Mouse (Mus musculus) lung, embryonic 14.5 days (tissue): ENCODE measurements around the gene Sh3bgrl2. TPM values are rescaled to one million over a fixed set of nuclear protein-coding genes. Genes with fewer than 3 reads are reported as not detected.

ENCODE experiments used
- ATAC-seq: fragments of 200-750 bp; cut with Nextera tagmentation; 2 replicates; pipeline ENCODE4 v1.8.0; 2017; ENCODE audit warnings: mild to moderate bottlenecking, moderate TSS enrichment, moderate library complexity; ENCODE audit not compliant: insufficient read depth
- DNase-seq: peaks from one replicate; pipeline ENCODE4 v3.0.0-alpha.2; 2015
- H3K27ac ChIP-seq: fragments of 300-500 bp; sonication (generic); 2 replicates; pipeline ENCODE4 v1.5.1; 2014; ENCODE audit warnings: low read depth, mild to moderate bottlenecking, moderate library complexity
- H3K27me3 ChIP-seq: fragments of 300-500 bp; sonication (generic); 2 replicates; pipeline ENCODE4 v1.6.1; 2014; ENCODE audit warnings: low read length, control low read depth; ENCODE audit not compliant: insufficient read depth
- H3K36me3 ChIP-seq: fragments of 300-500 bp; sonication (generic); 2 replicates; pipeline ENCODE4 v1.6.1; 2014; ENCODE audit warnings: control low read depth; ENCODE audit not compliant: insufficient read depth
- H3K4me1 ChIP-seq: fragments of 300-500 bp; sonication (generic); 2 replicates; pipeline ENCODE4 v1.6.1; 2014; ENCODE audit warnings: antibody characterized with exemption, control low read depth; ENCODE audit not compliant: insufficient read depth
- H3K4me2 ChIP-seq: fragments of 300-500 bp; sonication (generic); 2 replicates; pipeline ENCODE4 v1.6.1; 2014; ENCODE audit warnings: mild to moderate bottlenecking
- H3K4me3 ChIP-seq: fragments of 300-500 bp; sonication (generic); 2 replicates; pipeline ENCODE4 v1.5.1; 2014; ENCODE audit warnings: low read depth, low read length
- H3K9ac ChIP-seq: fragments of 300-500 bp; sonication (generic); 2 replicates; pipeline ENCODE4 v1.6.1; 2014
- H3K9me3 ChIP-seq: fragments of 300-500 bp; sonication (generic); 2 replicates; pipeline ENCODE4 v1.6.1; 2016; ENCODE audit warnings: low read depth, low read length, control low read depth
- CTCF ChIP-seq: IDR thresholded peaks from 2 replicates; pipeline ENCODE4 v1.5.1; 2016; ENCODE audit warnings: antibody characterized with exemption, low read depth
- WGBS: fragments of 180-500 bp; shearing (Covaris S2); extraction: QIAGEN DNeasy Blood & Tissue Kit; methylation state at CpG from one replicate; pipeline ENCODE4 v1.1.7; 2014; 5-methylcytosine and 5-hydroxymethylcytosine counted together
- polyA plus RNA-seq: library from polyadenylated mRNA; unstranded; fragments of >200 nt; fragmentation: Nextera tagmentation; extraction: Ambion mirVana; gene quantifications from 2 replicates; pipeline ENCODE4 v1.2.1, GENCODE M21; 2014

Gene Sh3bgrl2
- polyA plus RNA-seq, 1 experiment from 2014 or later, result 59.4 TPM

DNA sequence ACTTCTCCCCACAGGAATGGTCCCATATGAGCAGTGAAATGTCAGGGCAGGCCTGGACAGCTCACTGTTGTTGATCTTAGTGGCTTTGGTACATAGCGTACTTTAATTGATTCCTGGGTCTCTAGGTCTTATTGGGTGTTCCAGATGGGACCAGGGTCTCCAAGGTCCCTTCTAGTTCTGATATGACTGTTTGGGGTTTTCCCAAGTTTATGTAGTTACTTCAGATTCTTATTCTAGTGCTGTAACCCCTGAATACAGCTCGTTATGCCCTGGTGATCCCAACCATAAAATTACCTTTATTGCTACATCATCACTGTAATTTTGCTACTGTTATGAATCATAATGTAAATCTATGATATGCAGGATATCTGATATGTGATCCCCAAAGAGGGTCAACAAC, 98.1 kb downstream of the Sh3bgrl2 start:
- H3K36me3 ChIP-seq, result no peaks in the 10 kb centered on the region
- H3K9me3 ChIP-seq, result no peaks in the 10 kb centered on the region
- peaks cover 12% of the 10 kb centered on the region; the same call in 1 of the 2 replicates for H3K4me1 ChIP-seq
- H3K9ac ChIP-seq, result no peak overlapping the region
- 84% methylated on average over 2 of the region's 2 CpGs for WGBS
- DNase-seq (no peak), ATAC-seq (no peak)
- H3K4me3 ChIP-seq, result no peak overlapping the region
- no peaks in the 10 kb centered on the region for H3K27me3 ChIP-seq
- no peak overlapping the region for H3K27ac ChIP-seq
- H3K4me2 ChIP-seq, result no peak overlapping the region
- TF ChIP-seq CTCF, result no peak

DNA sequence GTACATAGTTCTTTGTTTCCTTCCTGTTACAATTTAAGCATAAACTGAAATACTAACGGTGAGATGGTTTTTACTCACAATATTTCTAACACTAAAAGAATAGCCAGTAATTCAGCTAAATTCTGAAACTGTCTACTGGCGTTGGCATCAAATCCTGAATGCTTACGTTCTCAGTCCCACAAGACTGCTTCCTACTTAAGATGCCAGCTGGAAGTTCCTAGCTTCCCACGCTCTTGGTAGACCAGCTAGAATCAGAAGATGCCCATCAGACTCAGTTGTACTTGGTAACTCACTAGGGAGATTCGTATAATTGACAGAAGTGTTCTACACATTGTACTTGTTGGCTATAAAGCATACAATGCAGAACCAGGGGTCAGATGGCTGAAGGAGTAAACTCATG, 98.6 kb downstream of the Sh3bgrl2 start:
- TF ChIP-seq CTCF, result no peak
- whole genome bisulfite sequencing, result 89% methylated on average over 5 of the region's 5 CpGs
- Histone ChIP-seq H3K36me3 (no peaks in the 10 kb centered on the region), H3K4me2 (no peak overlapping the region), H3K27ac (no peak overlapping the region), H3K4me3 (no peak overlapping the region), H3K9me3 (no peaks in the 10 kb centered on the region), H3K4me1 (peaks cover 12% of the 10 kb centered on the region; the same call in 1 of the 2 replicates), H3K27me3 (no peaks in the 10 kb centered on the region), H3K9ac (no peak overlapping the region)
- ATAC-seq (no peak), DNase-seq (no peak)

DNA sequence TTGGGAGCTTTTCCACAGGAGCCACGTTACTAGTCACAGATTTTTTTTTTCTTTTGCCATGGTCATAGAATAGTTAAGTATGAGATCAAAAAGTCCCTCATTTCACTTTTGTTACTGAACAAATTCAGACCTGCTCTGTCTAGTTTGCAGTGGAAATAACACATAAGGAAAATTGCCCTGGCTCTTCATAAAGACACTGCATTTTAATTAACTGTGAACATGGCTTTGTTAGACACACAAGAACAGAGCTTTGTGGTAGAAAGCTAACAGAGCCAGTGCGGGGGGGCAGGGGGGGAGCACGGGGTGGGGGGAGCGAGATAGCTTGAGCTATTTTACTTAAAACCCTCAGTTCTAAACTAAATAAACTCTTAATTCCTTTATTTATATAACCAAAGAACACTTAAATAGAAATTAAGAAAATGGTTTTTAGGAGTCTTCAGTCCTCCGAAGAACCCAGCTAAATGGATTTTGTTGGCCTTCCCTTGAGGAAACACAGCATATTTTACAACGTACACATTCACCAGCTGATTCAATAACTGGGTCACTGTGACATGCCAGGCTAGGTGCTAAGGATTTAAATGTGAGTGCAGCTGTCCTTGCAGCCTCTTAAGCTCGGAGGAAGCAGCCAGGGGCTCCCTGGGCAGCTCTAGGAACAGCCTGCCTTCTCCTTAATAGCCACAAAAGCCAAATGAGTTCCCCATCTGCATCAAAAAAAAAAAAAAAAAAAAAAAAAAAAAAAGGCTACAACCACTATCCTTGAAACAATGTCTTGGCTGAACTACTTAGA, 100.0 kb downstream of the Sh3bgrl2 start:
- Histone ChIP-seq H3K9ac (no peak overlapping the region), H3K4me1 (peaks cover 6% of the 10 kb centered on the region; the same call in 1 of the 2 replicates), H3K27ac (peak overlapping the region; percentile 65), H3K9me3 (no peaks in the 10 kb centered on the region), H3K4me2 (no peak overlapping the region), H3K36me3 (no peaks in the 10 kb centered on the region), H3K27me3 (no peaks in the 10 kb centered on the region), H3K4me3 (no peak overlapping the region)
- ATAC-seq (peak; percentile 68; the same call in 1 of the 2 replicates), DNase-seq (peak; percentile 65)
- no peak for TF ChIP-seq CTCF
- 7% methylated on average over 7 of the region's 7 CpGs for WGBS

DNA sequence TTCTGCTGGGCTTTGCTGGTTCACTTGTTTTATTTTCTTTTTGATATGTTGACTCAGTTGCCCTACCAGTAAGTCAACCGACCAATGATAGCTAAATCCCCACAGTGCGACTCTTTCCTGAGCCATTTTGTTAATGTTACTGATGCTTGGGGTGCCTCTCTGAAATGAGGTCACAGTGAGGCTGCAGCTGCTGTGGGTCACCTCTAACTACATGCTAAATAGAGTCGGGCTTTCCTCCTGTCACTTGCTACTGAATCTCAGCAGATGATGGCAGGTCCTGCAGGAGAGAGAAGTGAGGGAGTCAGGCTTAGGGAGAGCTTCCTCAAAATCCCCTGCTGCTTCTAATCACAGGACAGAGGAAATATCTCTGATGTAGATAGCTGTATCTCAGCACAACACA, 100.6 kb downstream of the Sh3bgrl2 start:
- Histone ChIP-seq H3K4me2 (no peak overlapping the region), H3K4me1 (0 out of 2 replicates have a peak, but pooled peaks cover 3% of the 10 kb centered on the region), H3K36me3 (no peaks in the 10 kb centered on the region), H3K4me3 (no peak overlapping the region), H3K27ac (no peak overlapping the region; the same call in 1 of the 2 replicates), H3K9me3 (no peaks in the 10 kb centered on the region), H3K27me3 (no peaks in the 10 kb centered on the region), H3K9ac (no peak overlapping the region)
- DNase-seq (no peak), ATAC-seq (no peak)
- TF ChIP-seq CTCF, result no peak
- 22% methylated on average over 3 of the region's 3 CpGs for WGBS

DNA sequence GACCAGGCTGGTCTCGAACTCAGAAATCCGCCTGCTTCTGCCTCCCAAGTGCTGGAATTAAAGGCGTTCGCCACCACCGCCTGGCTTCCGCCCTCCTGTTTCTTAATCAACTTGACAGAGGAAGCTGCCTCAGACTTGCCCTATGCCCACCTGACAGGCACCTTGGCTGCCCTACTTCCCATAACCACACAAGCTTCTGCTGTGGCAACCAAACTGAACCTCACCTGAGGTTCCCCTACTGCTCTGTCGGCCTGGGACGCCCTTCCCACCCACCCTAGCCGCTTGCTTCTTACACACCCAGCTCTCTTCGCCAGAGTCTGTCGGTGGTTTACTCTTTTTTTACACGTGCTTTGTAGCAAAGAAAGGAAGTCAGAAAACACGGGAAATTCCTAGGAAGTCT, 103.9 kb downstream of the Sh3bgrl2 start:
- DNase-seq, result no peak

DNA sequence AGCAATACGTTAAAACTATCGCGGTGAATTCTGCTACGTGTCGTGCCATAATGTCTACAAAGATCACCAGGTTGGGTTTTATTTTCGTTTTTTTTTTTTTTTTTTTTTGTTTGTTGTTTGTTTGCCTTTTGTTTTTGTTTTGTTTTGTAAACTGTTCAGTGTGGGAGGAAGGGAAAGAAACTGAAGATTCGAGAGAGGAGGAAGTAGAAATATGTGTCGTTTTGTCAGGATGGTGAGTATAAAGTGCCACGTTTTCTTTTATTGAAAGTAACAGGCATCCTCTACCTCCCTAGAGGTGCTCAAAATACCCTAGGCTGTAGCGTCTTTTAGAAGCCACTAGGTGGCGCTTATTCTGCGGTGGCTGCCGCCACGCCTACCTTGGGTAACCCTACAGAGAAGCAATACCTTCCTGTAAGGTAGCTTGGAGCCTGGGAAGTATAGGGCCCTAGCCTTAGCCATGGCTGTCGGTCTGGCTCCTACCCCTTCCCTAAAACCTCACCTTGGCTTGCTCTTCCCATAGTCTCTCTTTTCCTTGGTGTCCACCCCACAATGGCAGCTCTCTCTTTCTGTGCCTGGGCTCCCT, 104.6 kb downstream of the Sh3bgrl2 start:
- peak; percentile 57 for DNase-seq
- Histone ChIP-seq H3K9me3 (no peaks in the 10 kb centered on the region), H3K36me3 (no peaks in the 10 kb centered on the region), H3K4me1 (peaks cover 3% of the 10 kb centered on the region; the same call in 1 of the 2 replicates), H3K27ac (no peak overlapping the region), H3K4me3 (no peak overlapping the region), H3K4me2 (no peak overlapping the region), H3K9ac (no peak overlapping the region), H3K27me3 (no peaks in the 10 kb centered on the region)
- peak; percentile 60 for TF ChIP-seq CTCF
- ATAC-seq, result no peak
- WGBS, result 39% methylated on average over 15 of the region's 15 CpGs

More for the DNA sequence above, 103.9 kb downstream of the Sh3bgrl2 start:
- H3K27ac ChIP-seq, result no peak overlapping the region
- no peaks in the 10 kb centered on the region for H3K36me3 ChIP-seq
- H3K9me3 ChIP-seq, result no peaks in the 10 kb centered on the region
- no peak overlapping the region for H3K4me3 ChIP-seq
- TF ChIP-seq CTCF, result no peak
- H3K4me1 ChIP-seq, result 0 out of 2 replicates have a peak, but pooled peaks cover 3% of the 10 kb centered on the region
- no peak overlapping the region for H3K9ac ChIP-seq
- WGBS, result 78% methylated on average over 13 of the region's 13 CpGs
- ATAC-seq, result no peak
- no peak overlapping the region for H3K4me2 ChIP-seq
- H3K27me3 ChIP-seq, result no peaks in the 10 kb centered on the region

DNA sequence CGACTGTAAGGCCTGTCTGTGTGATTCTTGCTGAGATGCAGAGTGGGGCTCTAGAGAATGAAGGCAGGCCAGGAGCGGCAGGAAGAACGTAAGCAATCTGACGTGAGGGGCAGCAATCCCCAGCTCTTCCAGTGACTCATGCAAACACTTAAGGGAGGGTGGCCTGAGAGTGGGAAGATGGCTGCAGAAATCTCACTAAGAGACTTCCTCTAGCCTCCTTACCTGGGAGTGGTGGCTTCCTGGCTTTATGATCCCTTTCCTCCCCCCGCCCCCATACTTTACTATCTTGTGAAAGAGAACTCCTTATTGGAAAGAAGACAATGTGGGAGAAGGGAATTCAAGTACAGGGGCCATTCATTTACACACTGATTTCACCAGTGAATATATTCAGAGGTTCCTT, 106.5 kb downstream of the Sh3bgrl2 start:
- Histone ChIP-seq H3K27me3 (no peaks in the 10 kb centered on the region), H3K9me3 (no peaks in the 10 kb centered on the region)
- TF ChIP-seq CTCF, result no peak

More for the DNA sequence above, 106.5 kb downstream of the Sh3bgrl2 start:
- no peak overlapping the region for H3K9ac ChIP-seq
- no peak for ATAC-seq
- H3K4me1 ChIP-seq, result no peaks in the 10 kb centered on the region; the same call in 1 of the 2 replicates
- H3K4me3 ChIP-seq, result no peak overlapping the region
- no peaks in the 10 kb centered on the region for H3K36me3 ChIP-seq
- no peak overlapping the region for H3K4me2 ChIP-seq
- no peak overlapping the region for H3K27ac ChIP-seq
- DNase-seq, result no peak
- 36% methylated on average over 5 of the region's 5 CpGs for WGBS
